Mouse (Mus musculus): Measurements from ENCODE around the gene Nr2c2ap.

- no peak for TF ChIP-seq POLR2A (IDR thresholded peaks at IDR 0.05; ENCODE audit: insufficient read depth, low read depth, low read length)
- no peak for TF ChIP-seq CTCF (IDR thresholded peaks at IDR 0.05)
Observed at GRCm38 (mm10) chr8:70158069-70158853, 27.1 kb downstream of the Nr2c2ap start.
